Mouse (Mus musculus): Measurements from ENCODE around the gene Tmem200c.

Tmem200c gene

DNA sequence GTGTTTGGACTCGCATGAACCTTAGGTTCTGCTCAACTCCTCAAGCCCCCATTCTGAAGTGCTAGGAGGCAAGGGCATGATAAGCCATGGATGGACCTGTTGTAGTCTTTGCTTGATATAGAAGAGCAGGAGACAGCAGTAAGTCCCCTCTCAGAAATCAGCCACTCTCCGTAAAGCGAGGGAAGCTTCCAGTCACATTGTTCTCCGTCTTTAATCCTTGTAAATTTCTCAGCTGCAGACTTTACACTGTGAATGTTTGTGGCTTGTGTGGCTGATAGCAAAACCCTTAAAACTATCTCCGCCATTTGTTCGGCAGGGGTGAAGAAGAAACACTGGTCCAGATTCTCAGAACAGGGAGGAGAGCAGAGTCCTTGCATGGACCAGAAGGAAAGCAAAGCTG, at the start of gene Tmem200c:
Gene Tmem200c, plus strand, starts transcription at position 301 of the 400 bp plus-strand sequence.
- no peak for DNase-seq (ENCODE audit: low spot score in 2 of 2)

DNA sequence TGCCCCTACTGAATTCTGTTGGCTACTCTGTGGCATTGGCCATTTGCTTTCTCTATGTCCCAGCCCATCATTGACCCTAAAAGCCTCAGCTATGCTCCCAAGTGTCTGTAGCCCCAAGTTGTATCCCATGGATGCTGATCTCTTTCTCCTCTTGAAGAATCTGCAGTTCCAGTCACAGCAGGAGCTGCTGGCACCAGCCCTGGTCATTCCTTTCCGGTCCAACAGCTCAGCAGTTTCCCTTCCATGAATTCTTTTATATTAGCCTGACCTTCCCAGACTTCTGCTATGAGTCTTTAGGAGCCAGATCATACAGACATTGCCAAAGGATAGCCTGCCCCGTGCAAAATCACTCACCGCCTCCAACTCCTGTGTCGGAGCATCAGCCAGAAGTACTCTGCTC, 32.7 kb upstream of the Tmem200c start:
- DNase-seq (ENCODE audit: low spot score in 2 of 2): no peak

DNA sequence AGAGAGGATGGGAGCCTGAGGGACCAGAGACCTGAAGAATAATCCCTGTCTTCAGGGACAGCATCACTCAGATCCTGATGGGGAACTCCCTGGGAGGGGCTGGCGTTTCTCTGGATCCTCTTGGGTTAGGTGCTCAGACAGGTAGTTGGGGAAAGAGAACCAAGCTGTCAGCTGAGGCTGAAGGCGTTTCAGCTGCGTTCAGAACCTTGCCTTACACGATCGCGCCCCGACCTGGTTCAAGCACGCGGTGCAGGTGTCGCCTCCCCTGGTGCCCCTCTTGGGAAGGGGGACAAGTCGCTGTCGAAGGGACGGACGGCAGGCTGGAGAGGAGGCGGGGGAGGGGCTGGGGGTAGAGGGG, 10.2 kb downstream of the Tmem200c start:
- DNase-seq (ENCODE audit: low spot score in 2 of 2): no peak

DNA sequence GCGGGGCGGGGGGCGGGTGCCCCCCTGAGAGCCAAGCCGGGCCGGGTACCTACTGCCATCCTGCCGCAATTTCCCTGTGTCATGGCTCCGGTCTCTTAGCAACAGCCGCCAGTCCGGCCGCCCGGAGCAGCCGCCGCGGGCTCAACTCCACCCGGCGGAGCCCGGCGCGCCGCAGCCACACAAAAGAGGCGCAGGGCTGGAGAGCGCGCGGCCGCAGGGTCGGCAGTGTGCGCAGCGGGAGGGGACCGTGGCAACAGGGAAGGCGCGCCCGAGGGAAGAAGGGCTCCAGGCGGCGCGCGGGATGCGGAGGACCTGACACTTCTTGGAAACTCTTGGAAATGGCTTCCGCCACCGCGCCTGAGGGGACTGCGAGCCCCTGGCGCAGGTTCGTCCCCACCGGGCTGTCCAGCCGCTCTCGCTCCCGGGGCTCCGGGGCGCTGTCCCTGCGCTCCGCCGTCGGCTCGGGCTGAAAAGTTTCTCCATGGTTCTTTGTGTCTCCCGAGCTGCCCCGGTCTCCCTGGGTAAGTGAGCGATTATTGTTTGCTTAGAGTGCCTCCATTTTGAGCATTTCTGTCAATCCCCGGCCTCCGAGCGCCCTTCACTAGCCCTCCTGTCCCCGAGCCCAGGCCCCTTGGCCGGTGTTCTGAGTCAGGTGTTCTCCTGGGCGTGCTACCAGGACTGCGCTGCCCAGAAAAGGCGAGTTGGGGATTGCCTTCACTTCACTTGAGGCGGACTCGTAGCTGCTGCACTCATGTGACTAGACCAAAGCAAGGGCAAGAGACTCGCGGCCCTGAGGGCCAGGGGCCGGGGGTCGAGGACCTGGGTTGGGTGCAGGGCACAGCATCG, 10.8 kb downstream of the Tmem200c start:
- peak; percentile 33 to 50 for DNase-seq (ENCODE audit: low spot score in 2 of 2)

DNA sequence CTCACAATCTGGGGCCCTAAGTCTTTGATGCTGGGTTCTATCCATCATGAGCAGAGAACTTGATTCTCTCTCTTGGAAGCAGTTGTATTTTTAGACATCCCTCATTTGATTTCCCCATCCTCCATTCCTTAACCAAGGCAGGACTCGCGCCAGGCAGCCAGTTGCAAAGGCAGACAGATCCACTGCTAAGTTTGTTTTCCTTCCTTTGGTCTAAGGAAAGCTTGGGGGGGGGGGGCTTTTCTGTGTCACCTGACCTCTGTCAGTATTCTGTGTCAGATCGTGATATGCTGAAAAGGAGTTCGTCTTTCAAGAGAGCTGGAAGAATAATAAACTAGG, 11.4 kb downstream of the Tmem200c start:
- DNase-seq (ENCODE audit: low spot score in 2 of 2): peak; percentile 26 to 32

DNA sequence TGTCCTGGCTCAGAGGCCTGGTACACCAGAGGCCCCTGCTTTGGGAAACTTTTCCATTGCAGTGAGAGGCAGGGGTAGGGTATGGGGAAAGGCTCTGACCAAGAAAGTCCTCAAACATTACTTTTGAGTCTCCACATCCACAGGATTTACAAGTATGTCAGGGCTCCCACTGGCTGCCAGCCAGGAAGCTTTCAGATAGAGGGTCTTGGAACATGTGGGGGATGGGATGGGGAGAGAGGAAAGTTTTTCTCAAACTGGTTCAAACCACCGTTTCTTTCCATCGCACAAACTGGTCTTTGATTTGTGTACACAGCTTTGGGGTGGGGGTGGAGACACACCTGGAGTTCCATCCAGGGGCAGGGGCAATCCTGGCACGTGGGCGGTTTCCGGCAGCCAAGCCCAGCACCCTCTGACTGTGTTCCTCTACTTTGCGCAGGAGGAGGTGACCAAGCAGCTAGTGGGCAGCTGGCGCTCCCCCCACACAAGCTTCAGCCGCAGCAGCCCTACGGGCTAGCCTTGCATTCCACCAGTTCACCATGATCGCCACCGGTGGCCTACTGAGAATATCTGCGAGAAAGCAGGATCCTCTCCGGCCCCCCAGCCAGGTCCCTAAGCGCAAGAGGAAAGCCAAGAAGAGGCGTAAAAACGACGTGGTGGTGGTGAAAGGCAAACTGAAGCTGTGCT, 13.6 kb downstream of the Tmem200c start:
- DNase-seq (ENCODE audit: low spot score in 2 of 2): peak in 1 of 2 experiments; percentile 8

DNA sequence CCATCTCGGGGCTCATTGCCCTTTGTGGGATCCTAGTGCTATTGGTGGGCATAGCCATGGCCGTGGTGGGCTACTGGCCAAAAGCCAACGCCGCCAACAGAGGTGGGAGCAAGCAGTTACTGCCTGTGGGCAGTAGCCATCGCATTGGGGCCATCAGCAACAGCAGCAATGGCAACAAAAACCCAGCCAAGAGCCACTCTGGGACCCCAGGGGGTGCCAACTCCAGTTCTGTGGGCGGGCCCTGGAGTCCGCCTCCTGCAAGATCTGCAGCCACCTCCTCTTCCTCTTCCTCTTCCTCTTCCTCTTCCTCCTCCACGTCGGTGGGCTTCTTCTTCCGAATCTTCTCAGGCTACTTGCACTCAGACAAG, 14.1 kb downstream of the Tmem200c start:
- no peak for DNase-seq (ENCODE audit: low spot score in 2 of 2)

DNA sequence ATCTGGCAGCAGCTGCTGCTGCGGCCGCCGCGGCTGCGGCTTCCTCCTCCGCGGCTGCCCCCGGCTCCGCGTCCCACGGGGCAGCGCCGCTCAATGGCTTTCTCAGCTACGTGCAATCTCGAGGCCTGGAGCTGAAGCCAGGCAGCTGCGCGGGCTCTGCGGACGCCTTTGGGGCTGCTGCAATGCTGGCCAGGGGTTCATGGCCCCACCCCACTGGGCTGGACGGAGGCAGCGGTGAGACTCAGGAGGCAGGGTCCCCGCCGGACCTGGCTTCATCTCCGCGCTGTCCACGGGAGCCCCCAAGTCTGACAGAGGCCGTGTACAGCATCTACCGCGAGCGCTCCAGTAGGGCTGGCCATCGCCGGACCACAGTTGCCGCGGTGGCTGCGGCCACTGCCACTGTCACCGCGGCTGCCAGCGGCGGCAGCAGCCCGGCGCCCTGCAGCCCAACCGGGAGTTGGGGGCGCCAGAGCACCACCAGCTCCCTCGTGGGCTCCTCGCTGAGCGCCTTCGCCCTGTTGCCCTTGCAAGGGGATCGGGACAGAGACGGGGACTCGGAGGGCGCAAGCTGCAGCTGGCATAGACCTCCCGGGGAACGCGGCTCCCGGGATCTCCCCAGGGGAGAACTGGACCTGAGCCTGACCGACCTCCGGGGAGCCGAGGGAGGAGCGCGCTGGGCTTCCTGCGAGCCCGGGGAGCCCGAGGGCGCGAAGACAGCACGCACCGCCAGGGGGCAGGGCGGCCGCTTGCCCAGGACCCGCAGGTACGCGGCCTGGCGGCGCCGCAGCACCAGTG, 14.9 kb downstream of the Tmem200c start:
- DNase-seq (ENCODE audit: low spot score in 2 of 2): peak; percentile 22 to 23

DNA sequence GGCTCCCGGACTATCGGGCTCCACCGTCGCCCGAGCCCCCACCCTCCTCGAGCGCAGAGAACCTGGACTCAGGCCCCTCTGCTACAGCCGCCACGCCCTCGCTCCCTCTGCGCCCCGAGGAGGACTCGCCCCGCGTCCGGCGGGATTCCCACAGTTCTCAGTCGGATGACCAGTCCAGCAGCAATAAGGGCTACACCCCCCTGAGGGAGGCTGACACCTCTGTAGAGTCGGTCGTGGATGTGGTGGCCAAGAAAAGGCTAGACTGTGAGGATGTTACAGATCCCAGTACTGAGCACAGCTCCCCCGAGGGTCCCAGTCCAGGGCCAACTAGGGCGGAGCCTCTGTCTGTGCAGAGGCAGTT, 15.4 kb downstream of the Tmem200c start:
- no peak for DNase-seq (ENCODE audit: low spot score in 2 of 2)

DNA sequence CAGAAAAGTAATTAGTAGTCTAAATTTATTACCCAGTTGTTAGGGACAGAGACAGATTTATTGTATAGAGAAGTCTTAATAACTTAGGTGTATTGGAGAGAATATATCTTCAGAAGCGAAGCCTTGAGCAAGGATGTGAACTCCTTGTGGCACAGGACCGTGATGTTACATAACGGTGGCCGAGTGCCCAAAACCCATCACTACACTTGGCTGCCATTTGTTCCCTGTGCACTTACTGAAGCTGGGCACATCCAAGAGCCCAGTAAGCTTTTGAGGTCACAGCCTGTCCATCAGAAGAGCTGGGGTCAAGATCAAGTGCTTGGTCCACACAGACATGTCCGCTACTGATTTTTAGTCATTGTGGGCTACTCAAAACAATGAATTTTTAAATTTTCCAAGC, 19.5 kb downstream of the Tmem200c start:
- DNase-seq (ENCODE audit: low spot score in 2 of 2): peak; percentile 24 to 30

DNA sequence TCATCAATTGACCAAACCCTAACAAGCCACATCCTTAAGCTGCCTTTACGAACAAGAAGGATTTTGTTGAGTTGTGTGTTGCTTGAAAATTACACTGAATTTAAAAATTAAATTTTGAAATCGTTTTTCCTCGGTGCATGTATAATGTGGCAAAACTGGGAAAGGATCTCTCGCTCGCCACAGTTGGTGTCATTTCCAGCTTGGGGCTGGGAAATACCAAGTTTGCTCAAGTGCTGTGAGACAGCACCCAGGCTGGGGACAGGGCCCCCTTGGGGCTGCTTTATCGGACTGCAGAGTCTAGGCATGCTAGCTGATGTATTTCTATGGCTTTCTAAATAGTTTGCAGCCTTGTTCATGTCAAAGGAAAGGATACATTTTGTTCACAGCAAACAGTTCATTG, 22.3 kb downstream of the Tmem200c start:
- no peak for DNase-seq (ENCODE audit: low spot score in 2 of 2)

DNA sequence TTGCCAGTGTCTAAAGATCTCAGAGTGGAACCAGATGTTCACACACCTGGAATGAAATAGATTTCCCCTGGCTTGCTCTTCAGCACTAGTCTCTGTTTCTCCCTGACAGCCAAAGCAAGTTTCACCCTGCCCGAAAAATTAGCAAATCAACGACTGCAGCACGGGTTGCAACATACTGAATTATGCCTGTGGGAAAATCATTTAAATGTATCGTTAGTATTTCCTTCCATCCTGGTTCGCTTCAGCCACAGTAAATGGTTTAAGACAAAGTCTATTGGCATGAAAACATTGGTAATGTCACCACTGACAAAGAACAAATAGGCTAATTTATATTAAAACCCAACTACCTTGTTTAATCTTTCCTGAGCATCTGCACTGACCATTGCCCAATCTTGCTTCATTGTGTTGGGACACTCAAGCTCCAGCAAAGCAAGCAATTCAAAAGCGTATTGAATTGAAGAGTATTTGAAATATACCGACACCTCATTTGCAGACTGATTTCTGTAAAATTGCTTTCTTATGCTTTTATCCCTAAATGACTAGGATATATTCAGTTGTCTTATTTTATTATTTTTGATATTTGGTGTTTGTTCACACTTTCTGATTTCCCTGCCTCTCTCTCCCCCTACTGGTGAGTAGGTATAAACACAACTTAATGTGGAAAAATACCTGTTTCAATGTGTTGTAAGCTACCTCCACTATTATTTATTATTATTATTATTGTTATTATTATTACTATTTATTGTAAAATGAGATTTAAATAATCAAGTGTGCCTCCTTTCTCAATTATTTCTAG, 25.9 kb downstream of the Tmem200c start:
- no peak for DNase-seq (ENCODE audit: low spot score in 2 of 2)

DNA sequence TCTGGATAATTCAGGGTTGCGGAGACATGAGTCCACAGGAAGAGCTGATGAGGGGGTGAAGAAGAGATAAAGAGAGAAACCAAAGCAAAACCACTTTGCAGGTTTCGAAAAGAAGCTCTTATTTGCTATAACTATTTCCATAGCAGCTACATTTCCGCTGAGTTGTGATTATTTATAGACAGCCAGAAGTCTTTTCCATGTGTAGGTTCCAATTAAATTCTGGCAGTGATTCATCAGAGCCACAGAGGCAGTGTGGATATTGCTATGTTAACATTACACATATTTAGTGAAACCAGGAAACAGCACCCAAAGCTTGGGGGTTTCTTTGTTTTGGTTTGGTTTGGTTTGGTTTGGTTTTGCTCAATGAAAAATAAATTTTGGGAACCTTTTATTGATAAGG, 37.8 kb downstream of the Tmem200c start:
- no peak for DNase-seq (ENCODE audit: low spot score in 2 of 2)

DNA sequence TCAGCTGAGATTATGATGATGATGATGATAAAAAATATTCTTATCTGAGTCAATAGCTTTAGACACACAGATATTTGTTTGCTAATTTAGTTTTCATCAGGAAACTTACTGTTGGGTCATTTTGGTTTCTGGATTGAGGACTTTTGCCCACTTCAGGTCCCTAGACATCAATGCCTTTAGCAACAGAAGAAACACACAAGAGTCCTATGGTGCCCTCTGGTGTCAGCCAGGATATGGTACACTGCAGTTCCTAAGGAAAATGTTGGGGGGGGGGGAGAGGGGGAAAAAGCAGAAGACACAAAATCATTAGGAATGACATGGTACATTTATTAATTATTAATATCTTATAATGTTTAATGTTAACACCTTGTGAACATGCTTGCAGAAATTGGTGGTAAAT, 42.0 kb downstream of the Tmem200c start:
- no peak for DNase-seq (ENCODE audit: low spot score in 2 of 2)

DNA sequence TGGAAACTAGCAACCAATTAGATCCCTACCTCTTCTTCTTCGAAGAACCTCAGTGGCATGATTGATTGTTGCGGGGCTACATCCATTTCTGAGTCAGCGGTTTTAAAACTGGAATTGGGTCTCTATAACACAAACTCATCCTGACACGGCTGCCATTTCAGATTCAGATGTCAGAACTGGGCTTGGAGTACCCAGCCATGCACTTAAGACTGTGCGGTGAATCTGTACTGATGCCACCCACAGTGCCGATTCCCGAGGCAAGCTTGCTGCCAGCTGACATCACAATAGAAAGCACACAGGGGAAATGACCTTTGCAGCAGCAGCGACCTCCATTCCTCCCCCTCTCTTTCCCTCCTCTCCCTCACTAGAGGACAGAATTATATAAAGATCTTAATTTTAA, 47.6 kb downstream of the Tmem200c start:
- no peak for DNase-seq (ENCODE audit: low spot score in 2 of 2)

DNA sequence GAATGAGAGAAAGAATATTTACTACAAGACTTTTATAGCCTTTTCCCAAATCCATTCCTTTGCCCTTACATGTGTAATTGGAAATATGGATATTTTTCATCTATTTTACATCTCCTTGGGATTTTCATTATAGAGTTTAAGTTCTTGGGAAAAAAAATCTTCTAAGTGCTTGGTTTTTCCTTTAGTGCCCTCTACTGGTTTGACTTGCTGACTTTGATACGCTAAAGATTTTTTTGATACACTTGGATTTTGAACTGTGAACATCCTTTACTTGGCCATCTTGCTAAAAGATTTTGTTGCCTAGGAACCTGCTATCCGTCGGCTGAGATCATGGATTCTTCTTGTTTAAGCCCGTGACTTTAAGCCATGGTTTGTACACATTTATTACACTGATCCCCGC, 48.8 kb downstream of the Tmem200c start:
- no peak for DNase-seq (ENCODE audit: low spot score in 2 of 2)

DNA sequence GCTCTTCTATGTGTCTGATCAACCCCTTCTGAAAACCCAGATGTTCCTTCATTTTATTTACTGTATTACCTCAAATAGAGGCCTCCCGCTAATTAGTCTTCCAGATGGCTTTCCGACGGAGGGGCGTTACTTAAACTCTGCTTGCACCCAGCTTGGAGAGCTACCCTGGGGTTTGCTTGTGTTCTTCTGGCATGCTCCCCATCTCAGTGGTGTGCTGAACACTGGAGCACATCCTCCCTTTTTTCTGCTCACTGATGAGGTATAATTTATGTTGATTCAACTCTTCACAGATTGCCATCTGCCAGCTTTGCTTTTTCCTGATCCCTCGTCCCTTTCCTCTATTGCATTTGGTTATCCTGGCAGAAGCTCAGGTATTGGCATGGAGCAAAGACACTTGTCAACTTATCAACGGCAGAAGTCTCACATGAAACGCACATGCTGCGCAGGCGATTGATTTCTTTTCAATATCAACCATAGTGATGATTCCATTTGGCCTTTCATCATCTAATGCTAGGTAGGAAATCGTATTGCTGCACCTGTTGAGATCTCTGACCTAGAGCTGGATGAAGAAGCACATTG, 49.6 kb downstream of the Tmem200c start:
- no peak for DNase-seq (ENCODE audit: low spot score in 2 of 2)

DNA sequence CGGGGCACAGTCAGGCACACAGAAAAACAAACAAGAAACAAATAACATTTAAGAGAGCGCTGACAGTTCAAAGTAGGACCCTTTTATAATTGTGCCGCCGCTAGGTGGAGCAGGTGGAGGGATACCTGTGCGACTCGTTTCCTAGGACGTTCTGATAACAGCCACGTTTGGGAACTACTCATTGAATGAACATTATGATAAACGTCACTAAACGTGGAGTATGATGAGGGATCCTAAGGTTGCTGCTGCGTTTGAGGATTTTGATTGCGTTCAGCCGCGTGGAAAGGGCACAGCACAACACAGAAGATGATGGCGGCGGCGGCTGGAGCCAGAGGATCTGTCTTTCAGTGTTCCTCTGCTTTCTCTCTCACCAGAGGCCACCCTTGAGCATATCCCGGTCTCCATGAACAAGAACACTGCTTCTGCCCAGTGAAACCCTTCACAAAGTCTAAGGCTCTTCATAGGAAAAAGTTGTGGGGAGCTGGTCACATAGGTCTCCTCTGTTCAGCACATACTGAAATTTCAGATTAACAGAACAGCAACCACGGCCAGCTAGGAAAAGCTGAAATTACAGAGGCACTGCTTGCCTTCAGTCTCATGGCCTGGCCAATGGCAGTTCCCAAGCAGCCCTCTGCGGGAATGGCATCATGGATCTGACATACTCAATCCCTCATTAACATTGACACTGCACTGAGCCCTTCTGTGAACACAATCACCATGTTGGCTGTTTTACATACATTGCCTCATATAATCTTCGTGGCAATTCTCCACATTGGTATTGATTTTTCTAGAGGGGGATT, 55.5 kb downstream of the Tmem200c start:
- DNase-seq (ENCODE audit: low spot score in 2 of 2): peak; percentile 28 to 40

DNA sequence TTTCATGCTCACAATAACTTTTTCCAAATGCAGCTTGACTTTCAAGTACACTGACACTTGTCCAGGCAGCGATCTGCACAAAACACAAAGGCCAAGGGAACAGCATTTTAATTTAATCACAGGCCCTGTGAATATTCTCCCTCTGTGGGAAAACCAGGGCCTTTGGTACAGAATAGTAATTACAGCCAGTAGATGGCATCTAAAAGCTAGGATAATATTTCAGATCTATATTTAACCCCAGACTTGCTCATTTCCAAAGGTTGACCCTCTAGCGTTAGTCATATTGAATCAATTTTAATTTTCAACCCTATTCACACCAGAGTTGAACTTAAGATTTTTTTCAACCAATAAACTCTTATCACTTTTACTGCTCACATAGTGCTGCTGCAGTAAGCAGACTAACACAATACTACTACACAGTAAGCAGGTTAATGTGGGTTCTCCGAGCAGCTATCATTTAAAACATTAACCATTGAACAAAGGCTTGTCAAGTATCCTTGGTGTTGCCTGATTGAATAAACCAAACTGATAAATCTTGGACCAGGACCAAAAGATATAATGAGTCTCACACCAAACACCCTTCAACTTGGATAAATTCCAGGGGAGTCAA, 57.2 kb downstream of the Tmem200c start:
- DNase-seq (ENCODE audit: low spot score in 2 of 2): no peak

DNA sequence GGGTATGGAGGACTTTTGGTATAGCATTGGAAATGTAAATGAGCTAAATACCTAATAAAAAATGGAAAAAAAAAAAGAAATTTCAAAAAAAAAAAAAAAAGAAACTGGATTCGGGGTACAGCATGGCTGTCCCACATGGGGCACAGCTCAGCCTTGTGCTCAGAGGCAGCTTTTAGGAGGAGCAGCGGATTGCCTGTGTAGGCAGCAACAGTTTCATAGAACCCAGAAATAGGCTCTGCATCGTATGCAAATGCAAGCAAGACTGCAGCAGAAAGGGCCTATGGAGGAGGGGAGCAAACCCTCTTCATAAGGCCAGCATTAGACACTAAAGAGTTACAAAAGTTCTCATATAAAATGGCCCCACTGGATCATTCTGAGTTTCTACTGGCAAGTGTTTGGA, 64.2 kb downstream of the Tmem200c start:
- peak in 1 of 2 experiments; percentile 12 for DNase-seq (ENCODE audit: low spot score in 2 of 2)
